Mouse (Mus musculus) midbrain, postnatal 0 days (tissue): ENCODE data around the gene Prickle1. TPM values are rescaled to one million over a fixed set of nuclear protein-coding genes. Genes with fewer than 3 reads are reported as not detected.

Experiments used
- ATAC-seq: fragments of 200-750 bp; cut with Nextera tagmentation; 2 replicates; pipeline ENCODE4 v1.8.0; 2017; ENCODE audit warnings: moderate number of reproducible peaks, mild to moderate bottlenecking, moderate TSS enrichment, moderate library complexity; ENCODE audit not compliant: low FRiP score
- DNase-seq: peaks from one replicate; pipeline ENCODE4 v3.0.0-alpha.2; 2015; ENCODE audit warnings: low spot score
- H3K27ac ChIP-seq: fragments of 300-500 bp; sonication (generic); 2 replicates; pipeline ENCODE4 v1.5.1; 2014; ENCODE audit warnings: low read depth, mild to moderate bottlenecking, low read length, mixed read lengths
- H3K27me3 ChIP-seq: fragments of 300-500 bp; sonication (generic); 2 replicates; pipeline ENCODE4 v1.6.1; 2014; ENCODE audit warnings: low read length, control low read depth, mixed read lengths; ENCODE audit not compliant: insufficient read depth
- H3K36me3 ChIP-seq: fragments of 300-500 bp; sonication (generic); 2 replicates; pipeline ENCODE4 v1.6.1; 2014; ENCODE audit warnings: low read length, control low read depth, mixed read lengths; ENCODE audit not compliant: insufficient read depth
- H3K4me1 ChIP-seq: fragments of 300-500 bp; sonication (generic); 2 replicates; pipeline ENCODE4 v1.6.1; 2014; ENCODE audit warnings: mild to moderate bottlenecking, control low read depth, antibody characterized with exemption, low read length, mixed read lengths; ENCODE audit not compliant: insufficient read depth
- H3K4me2 ChIP-seq: fragments of 300-500 bp; sonication (generic); 2 replicates; pipeline ENCODE4 v1.6.1; 2014; ENCODE audit warnings: low read depth, mild to moderate bottlenecking, low read length, mixed read lengths; ENCODE audit not compliant: poor library complexity, severe bottlenecking
- H3K4me3 ChIP-seq: fragments of 300-500 bp; sonication (generic); 2 replicates; pipeline ENCODE4 v1.5.1; 2014; ENCODE audit warnings: low read depth, mild to moderate bottlenecking, low read length, moderate library complexity
- H3K9ac ChIP-seq: fragments of 300-500 bp; sonication (generic); replicated peaks from 2 replicates; pipeline ENCODE4 v1.6.1; 2014; ENCODE audit warnings: mild to moderate bottlenecking, low read length, moderate library complexity, mixed read lengths; ENCODE audit not compliant: poor library complexity, severe bottlenecking
- H3K9me3 ChIP-seq: fragments of 300-500 bp; sonication (generic); 2 replicates; pipeline ENCODE4 v1.6.1; 2016; ENCODE audit warnings: low read length, control low read depth
- CTCF ChIP-seq: IDR thresholded peaks from 2 replicates; pipeline ENCODE4 v1.5.1; 2016; ENCODE audit warnings: antibody characterized with exemption, mild to moderate bottlenecking
- WGBS: fragments of 180-500 bp; shearing (Covaris S2); extraction: QIAGEN DNeasy Blood & Tissue Kit; methylation state at CpG from one replicate; pipeline ENCODE4 v1.1.7; 2014; 5-methylcytosine and 5-hydroxymethylcytosine counted together
- polyA plus RNA-seq: library from polyadenylated mRNA; unstranded; fragments of >200 nt; fragmentation: Nextera tagmentation; extraction: Ambion mirVana; gene quantifications from 2 replicates; pipeline ENCODE4 v1.2.1, GENCODE M21; 2015
- total RNA-seq: library from RNA; depleted of rRNA; stranded (reverse); fragments of >200 nt; gene quantifications from 2 replicates; pipeline ENCODE4 v1.2.3, GENCODE M21; 2014

Gene Prickle1
- total and polyA plus RNA-seq, 2 experiments from 2014 or later: 13.7 to 16.3 TPM

DNA sequence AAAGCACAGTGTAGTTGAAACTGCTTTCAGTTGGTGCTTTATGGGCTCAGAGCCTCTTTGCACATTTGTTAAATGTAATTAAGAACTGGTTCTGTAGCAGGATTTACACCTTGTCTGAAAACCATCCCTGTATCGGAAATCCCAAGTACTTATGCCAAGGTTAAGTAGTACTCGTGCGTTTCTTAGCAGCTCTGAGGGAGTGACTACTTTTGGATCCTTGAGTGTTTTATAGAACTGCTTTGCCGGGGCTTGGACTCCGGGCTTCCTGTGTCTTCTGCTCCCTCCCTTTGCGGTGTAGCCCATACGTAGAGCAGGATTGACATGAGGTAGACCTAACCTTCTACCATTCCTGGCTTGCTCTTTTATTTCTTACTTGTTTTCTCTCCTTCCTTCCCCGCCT lies 120.0 kb downstream of the Prickle1 start:
- Histone ChIP-seq H3K36me3 (no peaks in the 10 kb centered on the region), H3K9me3 (no peaks in the 10 kb centered on the region), H3K9ac (no peak overlapping the region), H3K4me3 (no peak overlapping the region), H3K4me2 (no peak overlapping the region), H3K4me1 (0 out of 2 replicates have a peak, but pooled peaks cover 2% of the 10 kb centered on the region), H3K27me3 (no peaks in the 10 kb centered on the region), H3K27ac (no peak overlapping the region)
- DNase-seq: no peak
- no peak for ATAC-seq
- WGBS: 90% methylated on average over 8 of the region's 8 CpGs
- no peak for TF ChIP-seq CTCF

DNA sequence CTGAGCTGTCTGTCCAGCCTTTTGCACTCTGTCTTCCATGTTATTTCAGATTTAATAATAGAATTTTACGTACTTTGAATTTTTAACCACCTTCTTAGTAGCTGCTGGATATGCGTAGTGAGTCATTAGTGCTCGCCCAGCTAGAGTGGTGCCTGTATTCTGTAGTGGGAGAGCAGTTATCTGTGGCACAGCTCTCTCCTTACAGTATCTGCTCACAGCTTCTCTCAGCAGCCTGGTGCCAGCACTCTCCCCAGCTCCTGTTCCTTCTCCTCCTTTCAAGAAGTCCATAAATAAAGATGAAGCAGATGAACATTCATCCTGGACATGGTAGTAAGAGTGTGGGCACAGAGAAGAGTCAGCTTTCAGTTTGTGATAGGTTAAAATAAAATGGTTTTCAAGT lies 121.4 kb downstream of the Prickle1 start:
- WGBS: 84% methylated on average over 3 of the region's 3 CpGs
- H3K9ac ChIP-seq: no peak overlapping the region
- H3K27me3 ChIP-seq: no peaks in the 10 kb centered on the region
- H3K4me1 ChIP-seq: 0 out of 2 replicates have a peak, but pooled peaks cover 2% of the 10 kb centered on the region
- no peaks in the 10 kb centered on the region for H3K9me3 ChIP-seq
- H3K27ac ChIP-seq: no peak overlapping the region
- no peak for ATAC-seq
- TF ChIP-seq CTCF: no peak
- no peaks in the 10 kb centered on the region for H3K36me3 ChIP-seq
- no peak overlapping the region for H3K4me2 ChIP-seq
- no peak overlapping the region for H3K4me3 ChIP-seq
- DNase-seq: no peak

- 48% methylated on average over 1 of the region's 1 CpGs for WGBS
- TF ChIP-seq CTCF: no peak
- Histone ChIP-seq H3K27ac (no peak overlapping the region), H3K4me2 (no peak overlapping the region), H3K4me3 (no peak overlapping the region), H3K36me3 (no peaks in the 10 kb centered on the region), H3K9ac (no peak overlapping the region), H3K9me3 (no peaks in the 10 kb centered on the region), H3K27me3 (no peaks in the 10 kb centered on the region), H3K4me1 (0 out of 2 replicates have a peak, but pooled peaks cover 2% of the 10 kb centered on the region)
- no peak for DNase-seq
- no peak for ATAC-seq
Measured at GRCm38 (mm10) chr15:93472089-93472488, 123.6 kb downstream of the Prickle1 start.

DNA sequence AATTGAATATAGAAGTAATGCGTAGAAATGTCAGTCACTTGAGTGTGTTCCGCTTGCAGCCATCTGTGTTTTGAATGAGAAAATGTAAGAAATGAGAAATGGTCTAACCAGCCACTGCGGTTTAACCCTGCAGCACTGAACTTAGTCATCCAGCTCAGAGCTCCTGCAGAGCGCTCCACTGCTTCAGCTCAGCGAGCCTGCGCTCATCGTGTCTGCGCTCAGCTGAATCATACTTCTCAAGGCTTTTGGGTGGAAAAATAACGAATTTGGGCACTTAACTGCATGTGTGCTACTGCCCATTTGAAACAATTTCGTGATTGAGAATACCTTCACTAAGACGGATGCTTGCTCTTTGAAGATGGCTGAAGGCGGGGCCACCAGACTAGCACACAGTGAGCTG lies 124.0 kb downstream of the Prickle1 start:
- Histone ChIP-seq H3K9me3 (no peaks in the 10 kb centered on the region), H3K4me3 (no peak overlapping the region), H3K4me1 (0 out of 2 replicates have a peak, but pooled peaks cover 2% of the 10 kb centered on the region), H3K27me3 (no peaks in the 10 kb centered on the region), H3K9ac (no peak overlapping the region), H3K36me3 (no peaks in the 10 kb centered on the region), H3K27ac (no peak overlapping the region), H3K4me2 (no peak overlapping the region; the same call in 1 of the 2 replicates)
- 35% methylated on average over 12 of the region's 12 CpGs for WGBS
- DNase-seq (peak; percentile 38), ATAC-seq (no peak)
- no peak for TF ChIP-seq CTCF

- Histone ChIP-seq H3K36me3 (peaks cover 2% of the 10 kb centered on the region; the same call in 1 of the 2 replicates), H3K27ac (no peak overlapping the region), H3K4me3 (no peak overlapping the region), H3K9ac (no peak overlapping the region), H3K4me2 (no peak overlapping the region), H3K9me3 (no peaks in the 10 kb centered on the region), H3K4me1 (no peaks in the 10 kb centered on the region), H3K27me3 (no peaks in the 10 kb centered on the region)
- no peak for TF ChIP-seq CTCF
- 90% methylated on average over 23 of the region's 23 CpGs for WGBS
- DNase-seq (no peak), ATAC-seq (no peak)
Measured at GRCm38 (mm10) chr15:93461066-93461465, 134.6 kb downstream of the Prickle1 start.

DNA sequence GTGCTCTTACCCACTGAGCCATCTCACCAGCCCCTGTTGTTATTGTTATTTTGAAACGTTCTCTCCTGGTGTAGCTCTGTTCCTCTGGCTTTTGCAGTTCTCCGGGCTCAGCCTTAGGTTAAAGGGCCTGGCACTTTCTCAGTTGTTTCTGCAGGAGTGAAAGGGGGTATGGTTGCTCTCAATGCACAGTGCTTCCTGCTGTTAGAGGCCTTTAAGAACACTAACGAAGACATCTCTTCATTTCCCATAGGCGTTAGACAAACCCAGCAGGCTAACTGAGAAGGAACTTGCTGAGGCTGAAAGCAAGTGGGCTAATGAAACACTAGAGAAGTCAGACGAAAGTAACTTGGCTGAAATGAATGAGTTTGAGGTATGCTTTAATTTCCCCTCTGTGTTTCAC lies 136.3 kb downstream of the Prickle1 start:
- no peaks in the 10 kb centered on the region; the same call in 1 of the 2 replicates for H3K36me3 ChIP-seq
- no peak overlapping the region for H3K9ac ChIP-seq
- no peak for ATAC-seq
- no peak overlapping the region for H3K4me3 ChIP-seq
- H3K27ac ChIP-seq: no peak overlapping the region
- no peak for DNase-seq
- H3K9me3 ChIP-seq: no peaks in the 10 kb centered on the region
- no peak overlapping the region for H3K4me2 ChIP-seq
- H3K4me1 ChIP-seq: no peaks in the 10 kb centered on the region
- TF ChIP-seq CTCF: no peak
- no peaks in the 10 kb centered on the region for H3K27me3 ChIP-seq
- WGBS: 72% methylated on average over 5 of the region's 5 CpGs
